Mouse (Mus musculus): Measurements from ENCODE around the gene Phactr3.

Gene Phactr3

GRCm38 (mm10) chr2:178196038-178196437 is 77.3 kb downstream of the Phactr3 start:
- DNase-seq, result no peak

GRCm38 (mm10) chr2:178197542-178197941 is 78.8 kb downstream of the Phactr3 start:
- no peak for DNase-seq

GRCm38 (mm10) chr2:178204455-178204854 is 85.7 kb downstream of the Phactr3 start:
- DNase-seq, result no peak

- DNase-seq, result no peak
These were observed 89.4 kb downstream of the Phactr3 start for GRCm38 (mm10) chr2:178208186-178208600.

- no peak for DNase-seq
These were observed 95.1 kb downstream of the Phactr3 start for GRCm38 (mm10) chr2:178213826-178214225.

- no peak for DNase-seq
These were observed 95.8 kb downstream of the Phactr3 start for GRCm38 (mm10) chr2:178214531-178214930.

GRCm38 (mm10) chr2:178218461-178218860 is 99.7 kb downstream of the Phactr3 start:
- DNase-seq, result no peak

GRCm38 (mm10) chr2:178219454-178220147 is 100.8 kb downstream of the Phactr3 start:
- DNase-seq, result no peak

- no peak for DNase-seq
These were observed 101.5 kb downstream of the Phactr3 start for GRCm38 (mm10) chr2:178220148-178220717.

GRCm38 (mm10) chr2:178221003-178221402 is 102.2 kb downstream of the Phactr3 start:
- DNase-seq, result no peak

- no peak for DNase-seq
These were observed 110.5 kb downstream of the Phactr3 start for GRCm38 (mm10) chr2:178229231-178229630.

- no peak for DNase-seq
These were observed 114.7 kb downstream of the Phactr3 start for GRCm38 (mm10) chr2:178233487-178233886.

GRCm38 (mm10) chr2:178237056-178237455 is 118.3 kb downstream of the Phactr3 start:
- no peak for DNase-seq

- DNase-seq, result no peak
These were observed 119.7 kb downstream of the Phactr3 start for GRCm38 (mm10) chr2:178238503-178238902.

GRCm38 (mm10) chr2:178240886-178241285 is 122.1 kb downstream of the Phactr3 start:
- no peak for DNase-seq

GRCm38 (mm10) chr2:178241374-178241773 is 122.6 kb downstream of the Phactr3 start:
- no peak for DNase-seq

GRCm38 (mm10) chr2:178242996-178243395 is 124.2 kb downstream of the Phactr3 start:
- no peak for DNase-seq

GRCm38 (mm10) chr2:178244866-178245265 is 126.1 kb downstream of the Phactr3 start:
- DNase-seq, result no peak

GRCm38 (mm10) chr2:178245841-178246240 is 127.1 kb downstream of the Phactr3 start:
- no peak for DNase-seq

GRCm38 (mm10) chr2:178246767-178247166 is 128.0 kb downstream of the Phactr3 start:
- DNase-seq, result no peak

- DNase-seq, result no peak
These were observed 128.5 kb downstream of the Phactr3 start for GRCm38 (mm10) chr2:178247274-178247673.

GRCm38 (mm10) chr2:178257117-178257825 is 138.5 kb downstream of the Phactr3 start:
- DNase-seq, result no peak

- DNase-seq, result no peak
These were observed 139.3 kb downstream of the Phactr3 start for GRCm38 (mm10) chr2:178257986-178258555.

- DNase-seq, result no peak
These were observed 144.3 kb downstream of the Phactr3 start for GRCm38 (mm10) chr2:178263055-178263454.
